Comparison of ENCODE assay signal across 15 mouse cellular contexts in the genomic region with DNA sequence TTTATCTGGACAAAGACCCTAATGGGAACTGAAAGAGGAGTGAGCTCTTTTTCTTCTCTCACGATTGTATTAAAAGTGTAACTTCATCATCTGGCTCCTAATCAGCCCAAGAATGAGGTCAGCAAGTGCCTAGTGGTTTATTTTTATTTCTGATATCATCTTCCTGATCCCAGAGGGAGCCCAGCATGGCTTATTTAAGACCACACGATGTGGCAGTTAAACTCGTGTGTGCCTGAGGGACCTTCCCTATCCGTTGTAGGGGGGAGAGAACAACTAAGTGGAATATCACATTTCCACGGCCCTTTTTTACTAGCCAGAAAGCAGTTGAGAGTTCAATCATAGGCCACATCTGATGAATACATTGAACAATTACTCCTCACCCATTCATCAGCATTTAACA.
"Had no signal": no experiment of that assay in that cellular context is flagged by ENCODE, and none has a peak within 500 bp of the region (broad histone marks: within the 10 kb centered on the region; RNA-seq: fewer than 3 reads in every experiment).

No protein-coding gene starts in this region.

- ATAC-seq: liver, embryonic 12.5 days; midbrain, embryonic 13.5 days had no signal

- H3K9ac ChIP-seq: limb, embryonic 15.5 days; liver, embryonic 12.5 days; lung, embryonic 15.5 days; midbrain, embryonic 13.5 days; neural tube, embryonic 15.5 days had no signal

- H3K4me3 ChIP-seq: limb, embryonic 15.5 days; liver, embryonic 12.5 days; lung, embryonic 15.5 days; midbrain, embryonic 13.5 days; myocyte; neural tube, embryonic 15.5 days had no signal

- H3K27me3 ChIP-seq: limb, embryonic 15.5 days; liver, embryonic 12.5 days; lung, embryonic 15.5 days; midbrain, embryonic 13.5 days; neural tube, embryonic 15.5 days had no signal

- H3K4me1 ChIP-seq: limb, embryonic 15.5 days; liver, embryonic 12.5 days; lung, embryonic 15.5 days; midbrain, embryonic 13.5 days; neural tube, embryonic 15.5 days had no signal

- H3K36me3 ChIP-seq: limb, embryonic 15.5 days; liver, embryonic 12.5 days; lung, embryonic 15.5 days; midbrain, embryonic 13.5 days; neural tube, embryonic 15.5 days had no signal

- H3K4me2 ChIP-seq: limb, embryonic 15.5 days; liver, embryonic 12.5 days; lung, embryonic 15.5 days; midbrain, embryonic 13.5 days; neural tube, embryonic 15.5 days had no signal

- H3K27ac ChIP-seq: kidney, postnatal 0 days; limb, embryonic 15.5 days; liver, embryonic 12.5 days; lung, embryonic 15.5 days; midbrain, embryonic 13.5 days; neural tube, embryonic 15.5 days; stomach, postnatal 0 days had no signal

- DNase-seq: kidney, postnatal 36 days; layer of hippocampus, adult 9-11 months; layer of hippocampus, postnatal 36 days; lung, postnatal 14 days; right cerebral cortex, adult 18-20 months; right cerebral cortex, postnatal 25 days; thymus, postnatal 4 days had no signal

- H3K9me3 ChIP-seq: limb, embryonic 15.5 days; liver, embryonic 12.5 days; lung, embryonic 15.5 days; midbrain, embryonic 13.5 days; neural tube, embryonic 15.5 days had no signal
